Mouse (Mus musculus): ENCODE measurements around the gene Mbd5. TPM values are rescaled to one million over a fixed set of nuclear protein-coding genes. Genes with fewer than 3 reads are reported as not detected.

Gene Mbd5
- polyA plus RNA-seq, 1 experiment from 2014 or later, result 19.2 TPM

- Histone ChIP-seq H3K4me1 (ENCODE audit: control insufficient read depth, insufficient read depth, low read length) (no peaks in the 10 kb centered on the region), H3K4me2 (no peak overlapping the region), H3K36me3 (ENCODE audit: control insufficient read depth, insufficient read depth, low read length) (no peaks in the 10 kb centered on the region), H3K27me3 (ENCODE audit: control insufficient read depth, insufficient read depth, low read length) (no peaks in the 10 kb centered on the region), H3K27ac (ENCODE audit: low read depth, low read length) (no peak overlapping the region), H3K4me3 (ENCODE audit: low read depth, low read length) (no peak overlapping the region), H3K9ac (ENCODE audit: low read depth, low read length) (no peak overlapping the region), H3K9me3 (replicated peaks; ENCODE audit: control insufficient read depth, low read length) (no peaks in the 10 kb centered on the region)
- 70% methylated on average over 3 of the region's 3 CpGs for WGBS (ENCODE audit: insufficient replicate concordance)
- no peak for ATAC-seq (replicated peaks; ENCODE audit: insufficient number of reproducible peaks, low FRiP score, low TSS enrichment)
Observed at GRCm38 (mm10) chr2:48956591-48956990, 7.3 kb downstream of the Mbd5 start.

GRCm38 (mm10) chr2:48978920-48979319 is 29.6 kb downstream of the Mbd5 start:
- 54% methylated on average over 3 of the region's 3 CpGs for WGBS (ENCODE audit: insufficient replicate concordance)

GRCm38 (mm10) chr2:48990322-48990721 is 41.0 kb downstream of the Mbd5 start:
- Histone ChIP-seq H3K27me3 (ENCODE audit: control insufficient read depth, insufficient read depth, low read length) (no peaks in the 10 kb centered on the region), H3K9me3 (replicated peaks; ENCODE audit: control insufficient read depth, low read length) (no peaks in the 10 kb centered on the region), H3K4me2 (no peak overlapping the region), H3K27ac (ENCODE audit: low read depth, low read length) (no peak overlapping the region), H3K4me3 (ENCODE audit: low read depth, low read length) (no peak overlapping the region), H3K36me3 (ENCODE audit: control insufficient read depth, insufficient read depth, low read length) (no peaks in the 10 kb centered on the region), H3K9ac (ENCODE audit: low read depth, low read length) (no peak overlapping the region), H3K4me1 (ENCODE audit: control insufficient read depth, insufficient read depth, low read length) (no peaks in the 10 kb centered on the region)
- 89% methylated on average over 3 of the region's 3 CpGs for WGBS (ENCODE audit: insufficient replicate concordance)
- no peak for ATAC-seq (replicated peaks; ENCODE audit: insufficient number of reproducible peaks, low FRiP score, low TSS enrichment)

More at GRCm38 (mm10) chr2:48978920-48979319, 29.6 kb downstream of the Mbd5 start:
- no peaks in the 10 kb centered on the region for H3K36me3 ChIP-seq (ENCODE audit: control insufficient read depth, insufficient read depth, low read length)
- H3K9me3 ChIP-seq (replicated peaks; ENCODE audit: control insufficient read depth, low read length), result no peaks in the 10 kb centered on the region
- H3K4me3 ChIP-seq (ENCODE audit: low read depth, low read length), result no peak overlapping the region
- H3K27me3 ChIP-seq (ENCODE audit: control insufficient read depth, insufficient read depth, low read length), result no peaks in the 10 kb centered on the region
- H3K4me2 ChIP-seq, result no peak overlapping the region
- no peak overlapping the region for H3K27ac ChIP-seq (ENCODE audit: low read depth, low read length)
- ATAC-seq (replicated peaks; ENCODE audit: insufficient number of reproducible peaks, low FRiP score, low TSS enrichment), result no peak
- no peak overlapping the region for H3K9ac ChIP-seq (ENCODE audit: low read depth, low read length)
- H3K4me1 ChIP-seq (ENCODE audit: control insufficient read depth, insufficient read depth, low read length), result no peaks in the 10 kb centered on the region

- H3K4me3 ChIP-seq (ENCODE audit: low read depth, low read length), result no peak overlapping the region
- peaks cover 7% of the 10 kb centered on the region; the same call in 1 of the 2 replicates for H3K9me3 ChIP-seq (replicated peaks; ENCODE audit: control insufficient read depth, low read length)
- 83% methylated on average over 3 of the region's 3 CpGs for WGBS (ENCODE audit: insufficient replicate concordance)
- H3K36me3 ChIP-seq (ENCODE audit: control insufficient read depth, insufficient read depth, low read length), result no peaks in the 10 kb centered on the region
- H3K27ac ChIP-seq (ENCODE audit: low read depth, low read length), result no peak overlapping the region
- H3K4me1 ChIP-seq (ENCODE audit: control insufficient read depth, insufficient read depth, low read length), result no peaks in the 10 kb centered on the region
- no peak overlapping the region for H3K9ac ChIP-seq (ENCODE audit: low read depth, low read length)
- no peak overlapping the region for H3K4me2 ChIP-seq
- H3K27me3 ChIP-seq (ENCODE audit: control insufficient read depth, insufficient read depth, low read length), result no peaks in the 10 kb centered on the region
- ATAC-seq (replicated peaks; ENCODE audit: insufficient number of reproducible peaks, low FRiP score, low TSS enrichment), result no peak
Observed at GRCm38 (mm10) chr2:49040481-49040880, 91.2 kb downstream of the Mbd5 start.

DNA sequence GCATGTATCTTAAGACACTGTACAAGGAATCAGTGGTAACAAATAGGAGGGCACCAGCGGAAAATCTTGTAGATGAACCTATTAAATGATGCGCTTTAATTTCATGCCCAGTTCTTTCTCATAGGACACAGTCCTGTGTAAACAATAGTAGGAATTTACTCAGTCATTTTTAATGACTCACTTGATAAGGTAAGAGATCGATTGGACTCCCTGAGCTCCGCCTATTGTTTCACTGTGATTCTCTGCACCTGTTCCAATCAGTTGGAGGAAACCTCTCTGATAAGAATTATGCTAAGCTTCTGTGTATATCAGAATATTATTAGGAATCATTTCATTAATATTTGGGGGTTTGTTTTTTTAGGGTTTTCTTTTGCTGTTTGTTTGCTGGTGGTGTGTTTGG is 100.7 kb downstream of the Mbd5 start:
- no peak overlapping the region for H3K9ac ChIP-seq (ENCODE audit: low read depth, low read length)
- no peaks in the 10 kb centered on the region for H3K27me3 ChIP-seq (ENCODE audit: control insufficient read depth, insufficient read depth, low read length)
- no peaks in the 10 kb centered on the region for H3K9me3 ChIP-seq (replicated peaks; ENCODE audit: control insufficient read depth, low read length)
- no peak overlapping the region for H3K4me2 ChIP-seq
- no peak overlapping the region for H3K4me3 ChIP-seq (ENCODE audit: low read depth, low read length)
- H3K4me1 ChIP-seq (ENCODE audit: control insufficient read depth, insufficient read depth, low read length), result no peaks in the 10 kb centered on the region
- no peak for ATAC-seq (replicated peaks; ENCODE audit: insufficient number of reproducible peaks, low FRiP score, low TSS enrichment)
- H3K27ac ChIP-seq (ENCODE audit: low read depth, low read length), result no peak overlapping the region
- 88% methylated on average over 4 of the region's 4 CpGs for WGBS (ENCODE audit: insufficient replicate concordance)
- no peaks in the 10 kb centered on the region for H3K36me3 ChIP-seq (ENCODE audit: control insufficient read depth, insufficient read depth, low read length)

DNA sequence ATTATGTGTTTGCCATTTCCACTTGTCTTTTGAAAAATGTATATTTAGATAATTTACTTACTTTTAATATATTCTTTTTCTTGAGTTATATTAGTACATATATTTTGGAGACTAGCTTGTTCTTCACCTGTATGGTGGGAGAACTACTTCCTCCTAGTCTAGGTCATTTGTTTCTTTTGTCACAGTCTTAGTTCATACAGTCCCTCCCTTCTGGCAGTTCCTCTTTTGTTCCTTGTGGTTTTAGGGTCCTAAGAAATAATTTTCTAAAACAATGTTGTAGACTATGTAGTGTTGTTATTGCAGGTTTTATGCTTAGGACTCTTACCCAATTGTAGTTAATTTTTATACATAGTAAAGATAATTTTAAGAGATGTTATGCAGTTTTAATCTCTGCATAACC is 118.6 kb downstream of the Mbd5 start:
- H3K9ac ChIP-seq (ENCODE audit: low read depth, low read length), result no peak overlapping the region
- H3K9me3 ChIP-seq (replicated peaks; ENCODE audit: control insufficient read depth, low read length), result no peaks in the 10 kb centered on the region
- H3K36me3 ChIP-seq (ENCODE audit: control insufficient read depth, insufficient read depth, low read length), result no peaks in the 10 kb centered on the region
- H3K4me3 ChIP-seq (ENCODE audit: low read depth, low read length), result no peak overlapping the region
- H3K27ac ChIP-seq (ENCODE audit: low read depth, low read length), result no peak overlapping the region
- ATAC-seq (replicated peaks; ENCODE audit: insufficient number of reproducible peaks, low FRiP score, low TSS enrichment), result no peak
- H3K4me2 ChIP-seq, result no peak overlapping the region
- no peaks in the 10 kb centered on the region for H3K4me1 ChIP-seq (ENCODE audit: control insufficient read depth, insufficient read depth, low read length)
- no peaks in the 10 kb centered on the region for H3K27me3 ChIP-seq (ENCODE audit: control insufficient read depth, insufficient read depth, low read length)

- H3K36me3 ChIP-seq (ENCODE audit: control insufficient read depth, insufficient read depth, low read length), result no peaks in the 10 kb centered on the region
- 42% methylated on average over 4 of the region's 4 CpGs for WGBS (ENCODE audit: insufficient replicate concordance)
- ATAC-seq (replicated peaks; ENCODE audit: insufficient number of reproducible peaks, low FRiP score, low TSS enrichment), result no peak
Observed at GRCm38 (mm10) chr2:49084966-49085365, 135.7 kb downstream of the Mbd5 start.

GRCm38 (mm10) chr2:49090771-49091170 is 141.5 kb downstream of the Mbd5 start:
- 91% methylated on average over 4 of the region's 4 CpGs for WGBS (ENCODE audit: insufficient replicate concordance)
- H3K27ac ChIP-seq (ENCODE audit: low read depth, low read length), result no peak overlapping the region
- H3K4me1 ChIP-seq (ENCODE audit: control insufficient read depth, insufficient read depth, low read length), result no peaks in the 10 kb centered on the region
- no peak overlapping the region for H3K4me3 ChIP-seq (ENCODE audit: low read depth, low read length)
- H3K9ac ChIP-seq (ENCODE audit: low read depth, low read length), result no peak overlapping the region
- H3K27me3 ChIP-seq (ENCODE audit: control insufficient read depth, insufficient read depth, low read length), result no peaks in the 10 kb centered on the region
- no peaks in the 10 kb centered on the region for H3K36me3 ChIP-seq (ENCODE audit: control insufficient read depth, insufficient read depth, low read length)
- no peaks in the 10 kb centered on the region for H3K9me3 ChIP-seq (replicated peaks; ENCODE audit: control insufficient read depth, low read length)
- no peak for ATAC-seq (replicated peaks; ENCODE audit: insufficient number of reproducible peaks, low FRiP score, low TSS enrichment)
- no peak overlapping the region for H3K4me2 ChIP-seq

More at GRCm38 (mm10) chr2:49084966-49085365, 135.7 kb downstream of the Mbd5 start:
- no peaks in the 10 kb centered on the region for H3K27me3 ChIP-seq (ENCODE audit: control insufficient read depth, insufficient read depth, low read length)
- H3K27ac ChIP-seq (ENCODE audit: low read depth, low read length), result no peak overlapping the region
- no peaks in the 10 kb centered on the region for H3K4me1 ChIP-seq (ENCODE audit: control insufficient read depth, insufficient read depth, low read length)
- no peaks in the 10 kb centered on the region for H3K9me3 ChIP-seq (replicated peaks; ENCODE audit: control insufficient read depth, low read length)
- no peak overlapping the region for H3K4me2 ChIP-seq
- no peak overlapping the region for H3K9ac ChIP-seq (ENCODE audit: low read depth, low read length)
- H3K4me3 ChIP-seq (ENCODE audit: low read depth, low read length), result no peak overlapping the region

GRCm38 (mm10) chr2:49096765-49097164 is 147.5 kb downstream of the Mbd5 start:
- H3K36me3 ChIP-seq (ENCODE audit: control insufficient read depth, insufficient read depth, low read length), result no peaks in the 10 kb centered on the region
- H3K4me2 ChIP-seq, result no peak overlapping the region
- no peaks in the 10 kb centered on the region for H3K27me3 ChIP-seq (ENCODE audit: control insufficient read depth, insufficient read depth, low read length)
- no peak overlapping the region for H3K27ac ChIP-seq (ENCODE audit: low read depth, low read length)
- no peak overlapping the region for H3K9ac ChIP-seq (ENCODE audit: low read depth, low read length)
- no peaks in the 10 kb centered on the region for H3K9me3 ChIP-seq (replicated peaks; ENCODE audit: control insufficient read depth, low read length)
- no peak overlapping the region for H3K4me3 ChIP-seq (ENCODE audit: low read depth, low read length)
- no peak for ATAC-seq (replicated peaks; ENCODE audit: insufficient number of reproducible peaks, low FRiP score, low TSS enrichment)
- no peaks in the 10 kb centered on the region for H3K4me1 ChIP-seq (ENCODE audit: control insufficient read depth, insufficient read depth, low read length)
